Comparison of ENCODE assay signal across 8 mouse cellular contexts in the genomic region with DNA sequence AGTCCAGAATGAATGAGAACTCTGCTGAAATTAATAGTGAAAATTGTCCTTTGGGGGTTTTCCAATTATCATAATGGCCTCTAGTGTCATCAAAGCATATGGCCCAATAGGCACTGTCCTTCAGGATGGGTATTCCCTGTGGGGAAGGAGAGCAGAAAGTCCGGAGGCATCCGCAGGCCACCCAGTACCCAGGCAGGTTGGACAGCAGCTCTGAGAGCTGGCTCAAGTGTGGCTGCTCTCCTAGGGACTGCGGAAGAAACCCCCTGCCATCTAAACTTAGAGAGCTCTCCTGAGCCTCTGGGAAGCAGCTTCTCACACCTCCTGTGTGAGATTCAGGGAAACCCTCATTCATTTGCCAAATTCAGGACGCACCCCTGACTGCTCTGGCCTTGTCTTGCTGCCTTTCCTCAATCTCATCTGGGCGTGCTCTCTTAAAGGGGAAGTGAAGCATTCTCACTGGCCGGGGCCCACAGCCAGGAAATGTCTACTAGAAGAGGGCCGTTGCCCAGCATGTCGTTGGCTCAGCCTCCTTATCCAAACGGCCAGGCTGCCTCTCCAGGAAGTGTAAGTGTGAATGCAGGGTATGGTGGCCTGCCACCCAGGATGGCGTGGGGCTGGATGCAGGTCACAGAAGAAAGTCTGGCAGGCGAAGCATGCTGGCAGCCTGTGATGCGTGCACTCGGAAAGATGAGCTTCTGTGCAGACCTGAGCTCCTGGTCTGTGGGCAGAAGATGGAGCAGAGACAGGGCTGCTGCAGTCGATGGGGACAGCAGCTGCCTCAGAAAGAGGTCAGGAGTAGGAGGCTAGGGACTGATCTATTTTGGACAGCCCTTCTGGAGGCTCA.
A peak's percentile ranks its signal among the peaks of the same experiment; 100 is the strongest.
DNase-seq lines count a peak whose midpoint lies in the region; ATAC-seq and TF ChIP-seq lines count a peak whose summit lies in the region.

No protein-coding gene starts in this region.

- dilution Hi-C loops in CH12.LX (cut with MboI; ENCODE audit: extremely low pct_ligation_motif_present, extremely low pct_unique_long_range_greater_than_20kb, low sequenced_read_pairs) = no loop called here

- in situ Hi-C loops in CH12.LX (cut with MboI; ENCODE audit: low pct_ligation_motif_present, low pct_unique_long_range_greater_than_20kb, low sequenced_read_pairs) = no loop called here

- peak; percentile 71 for DNase-seq in CH12.LX (ENCODE audit: extremely low read depth)
- DNase-seq in cerebellum, adult 11 months = peak; percentile 81
- peak; percentile 78 to 81 for DNase-seq in heart, postnatal 14 days
- DNase-seq in kidney, postnatal 36 days = peak; percentile 78 to 83
- peak; percentile 63 to 71 (median 68) for DNase-seq in liver, embryonic 14.5 days (ENCODE audit: low read depth in 3 of 3, low spot score in 3 of 3)
- peak; percentile 31 for DNase-seq in neural tube, embryonic 10.5 days (ENCODE audit: extremely low spot score, low spot score)

- peak overlapping the region; percentile 90 for H3K4me2 ChIP-seq in CH12.LX (ENCODE audit: insufficient read depth, low read depth, poor library complexity, severe bottlenecking)
- H3K4me2 ChIP-seq in forebrain, embryonic 15.5 days (replicated peaks) = peak overlapping the region; percentile 31
- H3K4me2 ChIP-seq in liver, embryonic 14.5 days (ENCODE audit: low read depth) = peak overlapping the region; percentile 92
- H3K4me2 ChIP-seq in stomach, embryonic 14.5 days (replicated peaks; ENCODE audit: low read depth, low read length) = peak overlapping the region; percentile 22

- peak overlapping the region; percentile 26; the same call in 1 of the 2 replicates for H3K27ac ChIP-seq in CH12.LX (ENCODE audit: insufficient read depth, low read depth)
- peak overlapping the region; percentile 64 for H3K27ac ChIP-seq in forebrain, embryonic 15.5 days (replicated peaks)
- H3K27ac ChIP-seq in liver, embryonic 14.5 days = peak overlapping the region; percentile 93
- no peak overlapping the region for H3K27ac ChIP-seq in stomach, embryonic 14.5 days (ENCODE audit: low read length)

- no peaks in the 10 kb centered on the region for H3K27me3 ChIP-seq in CH12.LX (replicated peaks)
- no peaks in the 10 kb centered on the region for H3K27me3 ChIP-seq in forebrain, embryonic 15.5 days
- H3K27me3 ChIP-seq in liver, embryonic 14.5 days (ENCODE audit: control insufficient read depth, insufficient read depth, low read length) = no peaks in the 10 kb centered on the region
- no peaks in the 10 kb centered on the region for H3K27me3 ChIP-seq in stomach, embryonic 14.5 days (ENCODE audit: control insufficient read depth, insufficient read depth, low read length)

- peaks cover 8 to 43% of the 10 kb centered on the region in 2 experiments for H3K36me3 ChIP-seq in CH12.LX (replicated peaks in 1 of 2; ENCODE audit: control insufficient read depth in 1 of 2, insufficient read depth in 1 of 2, low read length in 1 of 2)
- H3K36me3 ChIP-seq in forebrain, embryonic 15.5 days = no peaks in the 10 kb centered on the region
- peaks cover 2% of the 10 kb centered on the region; the same call in 1 of the 2 replicates for H3K36me3 ChIP-seq in liver, embryonic 14.5 days (replicated peaks; ENCODE audit: control insufficient read depth, insufficient read depth, low read depth)
- H3K36me3 ChIP-seq in stomach, embryonic 14.5 days (ENCODE audit: control insufficient read depth, insufficient read depth, low read length) = no peaks in the 10 kb centered on the region

- peak overlapping the region; percentile 36; the same call in 1 of the 2 replicates for H3K9ac ChIP-seq in CH12.LX (ENCODE audit: insufficient read depth, low read depth)
- H3K9ac ChIP-seq in forebrain, embryonic 15.5 days (replicated peaks) = 0 out of 2 replicates have a peak overlapping the region, but pooled peaks have one; percentile 23
- H3K9ac ChIP-seq in liver, embryonic 14.5 days (replicated peaks) = peak overlapping the region; percentile 91
- no peak overlapping the region for H3K9ac ChIP-seq in stomach, embryonic 14.5 days (replicated peaks; ENCODE audit: low read depth, low read length)

- no peaks in the 10 kb centered on the region for H3K9me3 ChIP-seq in CH12.LX (replicated peaks; ENCODE audit: low read length)
- no peaks in the 10 kb centered on the region for H3K9me3 ChIP-seq in forebrain, embryonic 15.5 days
- H3K9me3 ChIP-seq in liver, embryonic 14.5 days (ENCODE audit: control insufficient read depth, low read length) = no peaks in the 10 kb centered on the region
- H3K9me3 ChIP-seq in stomach, embryonic 14.5 days (ENCODE audit: control insufficient read depth, low read depth, low read length) = no peaks in the 10 kb centered on the region

- peak; percentile 29; the same call in 1 of the 2 replicates for TF ChIP-seq POLR2A in CH12.LX (IDR thresholded peaks at IDR 0.05; ENCODE audit: low read depth, low read length)

- H3K79me2 ChIP-seq in CH12.LX (replicated peaks; ENCODE audit: control insufficient read depth, extremely low read depth, insufficient read depth, poor library complexity, severe bottlenecking) = no peaks in the 10 kb centered on the region

- peak; percentile 74 for ATAC-seq in forebrain, embryonic 15.5 days (replicated peaks)
- ATAC-seq in liver, embryonic 14.5 days (ENCODE audit: insufficient read depth) = peak; percentile 52
- peak; percentile 10; the same call in 1 of the 2 replicates for ATAC-seq in stomach, embryonic 14.5 days (ENCODE audit: insufficient number of reproducible peaks, insufficient read depth, low FRiP score, low read depth)

- intact Hi-C loops in heart, postnatal 14 days (cut with DNase I) = no loop called here

- H3K4me3 ChIP-seq in CH12.LX (replicated peaks in 1 of 3; ENCODE audit: low read depth in 2 of 3, low read length in 2 of 3, poor library complexity in 1 of 3) = peak overlapping the region; percentile 54 to 61 (median 58)
- 0 out of 2 replicates have a peak overlapping the region, but pooled peaks have one; percentile 6 for H3K4me3 ChIP-seq in forebrain, embryonic 15.5 days
- peak overlapping the region; percentile 55 to 60 for H3K4me3 ChIP-seq in liver, embryonic 14.5 days (ENCODE audit: insufficient read depth in 1 of 2, low read depth in 2 of 2, low read length in 2 of 2)
- H3K4me3 ChIP-seq in stomach, embryonic 14.5 days (ENCODE audit: low read depth, low read length) = no peak overlapping the region

- WGBS in forebrain, embryonic 15.5 days = 29% methylated on average over 14 of the region's 14 CpGs
- WGBS in liver, embryonic 14.5 days (ENCODE audit: insufficient replicate concordance) = 10% methylated on average over 14 of the region's 14 CpGs
- 25% methylated on average over 14 of the region's 14 CpGs for WGBS in stomach, embryonic 14.5 days

- no peak for TF ChIP-seq EP300 in CH12.LX (IDR thresholded peaks at IDR 0.05; ENCODE audit: low read length)
- TF ChIP-seq EP300 in liver, embryonic 14.5 days (IDR thresholded peaks at IDR 0.05; ENCODE audit: low read depth) = peak; percentile 54; the same call in 1 of the 2 replicates

- no peak for TF ChIP-seq RAD21 in CH12.LX (IDR thresholded peaks at IDR 0.05; ENCODE audit: low read depth, low read length)

- no peak for TF ChIP-seq CTCF in CH12.LX (conservative IDR thresholded peaks at IDR 0.05 in 1 of 2, IDR thresholded peaks at IDR 0.05 in 1 of 2; ENCODE audit: low read depth in 2 of 2, low read length in 2 of 2)
- TF ChIP-seq CTCF in liver, embryonic 14.5 days (IDR thresholded peaks at IDR 0.05; ENCODE audit: low read depth) = no peak

- peaks cover 13 to 56% of the 10 kb centered on the region in 2 experiments for H3K4me1 ChIP-seq in CH12.LX (ENCODE audit: control insufficient read depth in 1 of 2, insufficient read depth in 2 of 2)
- H3K4me1 ChIP-seq in forebrain, embryonic 15.5 days = peaks cover 13% of the 10 kb centered on the region
- H3K4me1 ChIP-seq in liver, embryonic 14.5 days (replicated peaks; ENCODE audit: control insufficient read depth in 2 of 2, insufficient read depth in 2 of 2, low read length in 1 of 2) = peaks cover 52 to 61% of the 10 kb centered on the region in 2 experiments
- H3K4me1 ChIP-seq in stomach, embryonic 14.5 days (ENCODE audit: control insufficient read depth, insufficient read depth, low read length) = no peaks in the 10 kb centered on the region

TF ChIP-seq in CH12.LX, 34 proteins besides CTCF, POLR2A, EP300 and RAD21:
- TF ChIP-seq POLR2AphosphoS2 (IDR thresholded peaks at IDR 0.05; ENCODE audit: low read depth, low read length) (no peak), UBTF (IDR thresholded peaks at IDR 0.05; ENCODE audit: low read depth, low read length) (peak; percentile 76; the same call in 1 of the 2 replicates), ETS1 (conservative IDR thresholded peaks at IDR 0.05; ENCODE audit: low read depth, low read length) (no peak), IRF4 (IDR thresholded peaks at IDR 0.05; ENCODE audit: low read depth, low read length) (peak; percentile 50), BHLHE40 (IDR thresholded peaks at IDR 0.05; ENCODE audit: low read depth, low read length) (peak; percentile 5; the same call in 1 of the 2 replicates), TBP (conservative IDR thresholded peaks at IDR 0.05; ENCODE audit: low read depth, low read length) (0 out of 2 replicates have a peak, but pooled peaks have one; percentile 49), ZC3H11A (IDR thresholded peaks at IDR 0.05; ENCODE audit: low read depth, low read length) (no peak), MYC (IDR thresholded peaks at IDR 0.05; ENCODE audit: low read depth, low read length) (no peak), ELF1 (IDR thresholded peaks at IDR 0.05; ENCODE audit: low read depth, low read length) (peak; percentile 75), MAX (IDR thresholded peaks at IDR 0.05; ENCODE audit: low read length) (peak; percentile 40; the same call in 1 of the 2 replicates), MXI1 (IDR thresholded peaks at IDR 0.05; ENCODE audit: low read depth, low read length) (peak; percentile 75), TCF12 (IDR thresholded peaks at IDR 0.05; ENCODE audit: low read depth, low read length) (no peak), SIN3A (IDR thresholded peaks at IDR 0.05; ENCODE audit: low read length) (peak; percentile 68), MAZ (IDR thresholded peaks at IDR 0.05; ENCODE audit: low read depth, low read length) (no peak), PAX5 (IDR thresholded peaks at IDR 0.05; ENCODE audit: low read length) (no peak), NELFE (IDR thresholded peaks at IDR 0.05; ENCODE audit: low read depth, low read length) (no peak)

Comparison
In these comparisons a context has a peak if more than half of its experiments do, and no peak if none do; other contexts are left out.
1. DNase-seq: peak in every context shown above with its lines; median percentile 81 in cerebellum, adult 11 months; 80 in kidney, postnatal 36 days; 80 in heart, postnatal 14 days; 71 in CH12.LX; 68 in liver, embryonic 14.5 days; 31 in neural tube, embryonic 10.5 days.
2. H3K4me2 ChIP-seq: peak in every context shown above with its lines; median percentile 92 in liver, embryonic 14.5 days; 90 in CH12.LX; 31 in forebrain, embryonic 15.5 days; 22 in stomach, embryonic 14.5 days.
3. ATAC-seq: peak in every context shown above with its lines; median percentile 74 in forebrain, embryonic 15.5 days; 52 in liver, embryonic 14.5 days; 10 in stomach, embryonic 14.5 days.